Mouse (Mus musculus): Measurements from ENCODE around the gene Sema5b. TPM values are rescaled to one million over a fixed set of nuclear protein-coding genes. Genes with fewer than 3 reads are reported as not detected.
A peak's percentile ranks its signal among the peaks of the same experiment; 100 is the strongest.

The Sema5b gene
- total RNA-seq, 2 experiments from 2014 or later: 13.2 to 17.5 TPM

DNA sequence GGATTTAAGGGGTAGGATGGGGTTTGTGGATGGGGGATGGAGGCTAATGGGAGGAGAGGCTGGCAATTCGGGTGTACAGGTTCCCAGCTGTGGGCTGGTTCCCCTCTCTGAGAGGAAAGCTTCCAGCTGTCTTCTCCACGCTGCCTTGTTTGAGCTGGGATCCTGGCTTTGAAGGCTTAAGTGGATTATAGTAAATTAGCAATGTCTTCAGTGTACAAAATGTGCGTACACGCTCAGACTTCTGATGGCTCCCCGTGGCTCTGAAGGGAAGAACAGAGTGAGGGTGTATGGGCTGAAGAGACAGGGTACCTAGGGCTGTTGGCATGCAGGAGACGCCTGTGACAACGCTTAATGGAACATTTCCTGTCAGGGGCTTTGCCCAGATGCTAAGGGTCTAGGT is 83.0 kb downstream of the Sema5b start:
- no peak for TF ChIP-seq CTCF (IDR thresholded peaks at IDR 0.05)
- Histone ChIP-seq H3K4me3 (no peak overlapping the region), H3K27ac (no peak overlapping the region)
- intact Hi-C loops (cut with DNase I): no loop called here
- DNase-seq (ENCODE audit: extremely low spot score in 1 of 2, low spot score in 2 of 2): no peak

DNA sequence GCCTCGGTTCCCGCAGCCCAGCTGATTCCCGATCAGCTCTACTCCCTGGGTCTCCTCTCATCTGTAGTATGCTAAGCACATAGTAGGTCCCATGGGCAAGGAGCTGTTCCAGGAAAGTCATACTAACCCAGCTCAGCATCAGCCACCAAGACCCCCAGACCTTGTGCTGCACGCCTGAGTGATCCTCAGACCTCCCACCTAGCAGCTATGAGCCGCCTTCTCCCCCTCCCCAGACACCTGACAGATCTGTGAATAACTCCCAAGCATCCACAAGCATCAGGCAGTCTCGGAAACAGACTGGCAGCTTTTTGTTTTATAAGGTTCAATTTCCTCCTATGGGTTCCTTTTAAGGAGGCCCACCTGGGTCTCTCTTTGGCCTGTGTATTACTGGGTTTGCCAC is 83.9 kb downstream of the Sema5b start:
- Histone ChIP-seq H3K27ac (no peak overlapping the region), H3K4me3 (no peak overlapping the region)
- intact Hi-C loops (cut with DNase I): loop anchor here (5.0 kb wide), 2 partner anchors 263 to 308 kb away; partner anchors contain the start of gene Sec22a
- no peak for DNase-seq (ENCODE audit: extremely low spot score in 1 of 2, low spot score in 2 of 2)
- no peak for TF ChIP-seq CTCF (IDR thresholded peaks at IDR 0.05)

DNA sequence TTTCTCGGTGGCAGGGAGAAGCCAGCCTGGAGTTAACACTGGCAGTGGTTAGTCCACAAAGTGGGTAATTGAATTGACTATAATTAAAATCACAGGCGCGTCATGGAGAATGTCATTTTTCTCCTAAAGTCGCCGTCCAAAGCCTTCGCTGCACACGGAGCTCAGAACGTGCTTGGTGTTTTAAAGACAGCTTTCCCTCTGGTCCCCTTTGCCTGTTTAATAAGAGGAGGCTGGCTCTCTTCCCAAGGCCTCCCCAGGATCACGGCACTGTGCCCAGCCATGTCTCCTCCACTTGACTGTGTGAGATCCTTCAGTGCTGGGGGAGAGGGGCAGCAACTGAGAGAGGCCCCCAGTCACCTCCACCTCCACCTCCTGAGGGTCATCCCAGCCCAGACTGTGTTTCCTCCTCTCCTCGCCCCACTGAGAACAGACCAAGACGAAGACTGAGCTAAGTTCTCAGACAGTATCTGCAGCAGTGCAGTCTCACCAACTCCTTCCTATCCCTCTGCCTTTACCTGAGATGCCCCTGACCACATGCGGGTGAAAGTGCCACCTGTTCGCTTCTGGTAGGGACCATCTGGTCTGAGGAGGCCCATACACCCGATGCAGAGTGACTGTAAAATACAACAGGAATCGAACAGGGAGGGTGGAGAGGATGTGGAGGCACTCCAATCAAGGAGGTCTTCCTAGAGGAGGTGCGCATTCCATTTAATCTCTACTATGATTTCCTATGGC is 84.5 kb downstream of the Sema5b start:
- intact Hi-C loops (cut with DNase I): loop anchor here (5.0 kb wide), 2 partner anchors 263 to 308 kb away; partner anchors contain the start of gene Sec22a
- no peak for TF ChIP-seq CTCF (IDR thresholded peaks at IDR 0.05)
- Histone ChIP-seq H3K4me3 (no peak overlapping the region), H3K27ac (no peak overlapping the region)
- no peak for DNase-seq (ENCODE audit: extremely low spot score in 1 of 2, low spot score in 2 of 2)

DNA sequence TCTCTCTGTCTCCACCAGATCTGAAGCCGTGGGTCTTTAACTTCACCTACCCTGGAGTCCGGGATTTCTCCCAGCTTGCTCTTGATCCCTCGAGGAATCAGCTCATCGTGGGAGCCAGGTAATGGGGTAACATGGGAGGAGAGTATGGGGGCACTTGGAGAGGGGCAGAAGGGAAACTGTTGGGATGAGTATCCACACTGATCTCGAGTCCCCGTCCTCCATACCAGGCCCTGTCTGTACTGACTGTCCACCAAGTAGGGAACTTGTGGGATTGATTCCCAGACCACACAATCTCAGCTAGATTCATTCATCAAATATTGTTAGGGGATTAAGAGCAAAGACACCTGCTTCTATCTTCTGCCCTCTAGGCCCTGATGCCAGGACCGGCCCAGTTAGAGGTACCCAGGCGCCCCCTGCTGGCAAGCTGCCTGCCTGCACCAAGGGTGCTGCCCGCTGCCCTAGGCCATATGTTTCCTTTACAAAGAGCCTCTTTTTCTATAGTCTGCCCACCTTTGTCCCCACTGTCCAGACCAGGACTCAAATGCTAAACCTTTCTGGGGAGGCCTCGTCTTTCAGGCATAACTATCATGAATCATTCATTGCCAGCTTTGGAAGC is 87.2 kb downstream of the Sema5b start:
- Histone ChIP-seq H3K4me3 (no peak overlapping the region), H3K27ac (no peak overlapping the region)
- peak; percentile 63 to 84 for DNase-seq (ENCODE audit: extremely low spot score in 1 of 2, low spot score in 2 of 2)
- intact Hi-C loops (cut with DNase I): loop anchor here (1.0 to 5.0 kb wide), 3 partner anchors 88 to 311 kb away; partner anchors contain the start of gene Sec22a
- peak; percentile 95 for TF ChIP-seq CTCF (IDR thresholded peaks at IDR 0.05)

DNA sequence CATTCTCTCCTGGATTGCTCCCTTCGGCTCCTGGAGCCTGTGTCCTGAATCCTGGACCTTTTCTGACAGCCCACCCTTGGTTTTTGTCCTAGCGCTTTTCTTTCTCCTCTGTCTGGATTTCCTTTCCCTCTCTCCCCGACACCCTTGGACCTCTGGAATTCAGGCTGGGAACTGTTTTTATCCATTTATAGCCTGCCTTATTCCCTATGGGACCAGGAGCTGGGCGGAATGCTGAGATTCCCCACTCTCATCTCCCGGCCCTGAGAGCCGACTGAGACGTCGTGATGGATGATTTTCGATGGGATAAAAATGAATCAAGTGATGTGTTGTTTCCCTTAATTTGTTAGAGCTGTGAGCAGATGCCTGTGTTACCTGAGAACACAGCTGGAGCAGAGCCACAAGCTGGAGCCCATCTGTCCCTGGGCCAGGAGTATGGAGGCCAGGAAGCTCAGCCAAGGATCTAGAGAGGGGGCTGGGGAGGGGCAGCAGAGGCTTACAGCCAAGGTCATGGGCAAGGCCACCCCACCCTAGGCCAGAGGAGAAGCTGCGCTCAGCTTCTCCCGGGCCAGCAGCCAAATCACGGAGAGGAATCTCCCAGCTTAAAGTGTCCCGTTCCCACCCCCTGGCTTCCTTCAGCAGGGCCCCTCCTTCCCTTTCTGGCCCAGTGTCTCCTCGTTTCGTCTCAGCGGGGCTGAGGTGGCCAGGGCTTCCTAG is 89.7 kb downstream of the Sema5b start:
- intact Hi-C loops (cut with DNase I): no loop called here
- DNase-seq (ENCODE audit: extremely low spot score in 1 of 2, low spot score in 2 of 2): no peak
- Histone ChIP-seq H3K27ac (no peak overlapping the region), H3K4me3 (no peak overlapping the region)
- TF ChIP-seq CTCF (IDR thresholded peaks at IDR 0.05): no peak

DNA sequence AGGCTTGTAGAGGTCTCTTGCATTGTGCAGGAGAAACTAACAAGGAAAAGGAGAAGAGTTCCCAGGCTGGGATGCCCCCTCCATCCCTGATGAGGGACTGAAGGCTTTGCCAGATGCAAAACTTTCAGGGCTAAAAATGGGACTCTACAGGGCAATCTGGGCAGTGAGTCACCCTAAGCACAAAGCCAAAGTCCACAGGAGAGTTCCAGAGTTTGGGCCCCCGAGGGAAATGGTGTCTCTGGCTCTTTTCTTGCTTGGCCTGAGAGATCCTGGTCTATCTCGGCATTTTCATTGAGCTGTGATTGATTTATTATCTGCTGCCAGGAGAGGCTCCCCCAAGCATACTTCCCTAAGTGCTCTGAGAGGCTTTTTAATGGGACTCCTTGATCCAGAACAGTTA is 92.1 kb downstream of the Sema5b start:
- Histone ChIP-seq H3K4me3 (no peak overlapping the region), H3K27ac (no peak overlapping the region)
- no peak for TF ChIP-seq CTCF (IDR thresholded peaks at IDR 0.05)
- intact Hi-C loops (cut with DNase I): no loop called here
- no peak for DNase-seq (ENCODE audit: extremely low spot score in 1 of 2, low spot score in 2 of 2)

DNA sequence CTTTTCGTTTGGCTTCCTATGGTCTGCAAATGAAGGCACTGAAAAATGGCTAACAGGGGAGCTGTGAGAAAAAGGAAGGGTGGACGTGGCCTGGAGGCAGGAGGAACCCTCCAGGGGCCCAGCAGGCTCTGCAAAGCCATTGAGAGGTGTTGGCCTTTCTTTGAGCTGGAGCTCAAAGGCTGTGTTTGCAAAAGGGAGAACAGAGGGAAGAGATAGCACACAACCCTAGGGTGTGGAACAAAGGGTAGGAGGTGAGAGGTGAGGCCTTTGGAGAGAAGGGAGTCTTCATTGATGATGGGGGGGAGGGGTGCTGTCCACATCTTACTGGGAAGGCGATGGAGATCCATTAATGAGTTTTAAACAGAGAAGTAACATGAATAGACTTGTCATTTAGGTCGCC is 94.0 kb downstream of the Sema5b start:
- intact Hi-C loops (cut with DNase I): no loop called here
- Histone ChIP-seq H3K27ac (no peak overlapping the region), H3K4me3 (no peak overlapping the region)
- no peak for DNase-seq (ENCODE audit: extremely low spot score in 1 of 2, low spot score in 2 of 2)
- TF ChIP-seq CTCF (IDR thresholded peaks at IDR 0.05): no peak

DNA sequence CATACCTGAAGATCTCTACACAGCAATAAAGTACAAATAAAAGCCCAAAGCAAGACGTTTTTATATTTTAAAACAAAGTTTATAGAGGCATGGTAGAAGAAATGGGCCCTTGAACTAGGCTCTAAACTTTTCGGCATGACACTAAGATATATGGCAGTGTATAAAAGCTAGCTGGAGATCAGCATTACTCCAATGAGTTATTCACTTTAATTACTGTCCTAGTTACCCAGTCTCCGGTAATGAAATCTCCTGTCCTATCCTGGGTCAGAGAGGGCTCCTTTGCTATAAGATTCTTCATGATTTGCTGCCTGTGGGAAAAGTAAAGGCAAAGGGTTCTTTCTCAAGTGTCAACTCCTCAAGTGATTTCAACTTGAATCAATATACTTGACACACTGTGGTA is 98.6 kb downstream of the Sema5b start:
- no peak for TF ChIP-seq CTCF (IDR thresholded peaks at IDR 0.05)
- intact Hi-C loops (cut with DNase I): no loop called here
- Histone ChIP-seq H3K27ac (no peak overlapping the region), H3K4me3 (no peak overlapping the region)
- DNase-seq (ENCODE audit: extremely low spot score in 1 of 2, low spot score in 2 of 2): no peak

DNA sequence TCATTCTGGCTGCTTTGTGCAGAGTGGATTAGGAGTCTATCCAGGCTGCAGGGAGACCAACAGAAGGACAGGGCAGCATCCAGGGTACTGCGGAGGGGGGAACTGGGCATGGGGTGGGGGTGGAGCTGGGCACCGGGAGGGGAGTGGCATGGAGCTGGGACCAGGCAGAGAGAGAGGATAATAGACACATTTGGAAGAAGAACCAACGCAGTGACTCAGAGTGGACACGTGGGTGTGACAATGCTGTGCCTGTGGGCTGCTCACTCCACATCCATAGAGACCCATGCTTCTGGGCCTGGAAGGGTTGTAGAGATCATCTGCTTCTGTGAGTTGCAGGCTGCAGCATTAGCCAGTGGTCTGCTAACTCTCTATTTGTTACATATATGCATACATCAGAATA is 107.9 kb downstream of the Sema5b start:
- H3K27ac ChIP-seq: no peak overlapping the region
- no peak for DNase-seq (ENCODE audit: extremely low spot score in 1 of 2, low spot score in 2 of 2)
- H3K4me3 ChIP-seq: no peak overlapping the region
- intact Hi-C loops (cut with DNase I): no loop called here
- no peak for TF ChIP-seq CTCF (IDR thresholded peaks at IDR 0.05)

DNA sequence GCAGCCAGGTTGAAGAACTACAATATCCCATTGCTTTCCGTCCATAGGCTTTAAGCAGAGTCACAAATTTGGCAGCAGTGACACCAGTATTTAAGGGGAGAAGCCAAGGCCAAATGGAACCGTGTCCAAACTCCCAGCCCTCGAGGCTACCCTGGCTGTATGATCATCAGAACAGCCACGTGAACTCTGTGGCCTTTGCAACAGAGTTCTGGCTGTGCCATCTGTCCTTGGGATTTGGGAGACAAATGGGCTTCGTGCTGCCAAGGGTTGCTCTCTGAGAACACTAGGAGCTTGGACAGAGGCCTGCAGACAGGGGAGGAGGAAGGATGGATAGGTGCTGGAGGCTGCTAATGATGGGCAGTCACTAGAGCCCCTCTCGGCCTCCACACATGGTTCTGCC is 111.3 kb downstream of the Sema5b start:
- intact Hi-C loops (cut with DNase I): no loop called here
- Histone ChIP-seq H3K27ac (no peak overlapping the region), H3K4me3 (no peak overlapping the region)
- no peak for DNase-seq (ENCODE audit: extremely low spot score in 1 of 2, low spot score in 2 of 2)
- no peak for TF ChIP-seq CTCF (IDR thresholded peaks at IDR 0.05)

DNA sequence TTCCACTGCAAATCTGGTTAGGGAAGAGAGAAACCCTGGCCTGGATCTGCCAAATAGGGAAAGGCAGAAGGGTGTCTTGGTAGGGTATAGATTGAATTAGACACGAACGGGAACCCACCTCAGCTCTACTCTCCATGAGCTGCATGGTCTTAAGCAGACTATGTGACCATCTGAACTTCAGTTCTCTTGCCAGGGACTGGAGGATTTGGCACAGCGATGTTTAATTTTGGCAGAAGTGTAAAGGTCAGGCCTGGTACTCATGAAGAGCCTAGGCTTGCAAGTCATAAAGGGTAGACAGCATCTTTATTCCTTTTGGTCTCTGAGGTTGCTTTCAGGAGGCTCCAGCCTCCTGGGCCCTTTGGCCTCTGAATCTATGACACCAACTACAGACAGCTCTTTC is 111.8 kb downstream of the Sema5b start:
- no peak for TF ChIP-seq CTCF (IDR thresholded peaks at IDR 0.05)
- H3K27ac ChIP-seq: no peak overlapping the region
- intact Hi-C loops (cut with DNase I): no loop called here
- no peak overlapping the region for H3K4me3 ChIP-seq
- no peak for DNase-seq (ENCODE audit: extremely low spot score in 1 of 2, low spot score in 2 of 2)

DNA sequence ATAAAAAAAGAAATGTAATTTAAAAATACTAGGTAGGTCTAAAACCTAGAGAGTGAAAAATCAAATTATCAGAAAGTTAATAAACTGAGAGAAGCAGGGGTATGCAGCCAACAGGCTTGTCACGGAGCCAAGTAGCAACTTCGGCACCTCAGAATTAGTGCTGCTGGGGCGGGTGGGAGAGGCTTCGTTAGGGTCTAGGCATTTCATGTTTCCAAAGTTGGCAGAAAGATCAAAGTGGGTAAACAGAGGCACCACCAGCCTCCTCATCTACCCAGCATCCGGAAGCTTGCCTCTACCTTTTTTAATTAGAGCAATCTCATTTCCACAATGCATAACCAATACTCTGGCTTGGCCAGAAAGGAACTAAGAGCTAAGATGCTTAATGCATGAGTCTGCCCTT is 113.0 kb downstream of the Sema5b start:
- DNase-seq (ENCODE audit: extremely low spot score in 1 of 2, low spot score in 2 of 2): no peak

More for the DNA sequence above, 113.0 kb downstream of the Sema5b start:
- TF ChIP-seq CTCF (IDR thresholded peaks at IDR 0.05): no peak
- no peak overlapping the region for H3K4me3 ChIP-seq
- H3K27ac ChIP-seq: no peak overlapping the region
- intact Hi-C loops (cut with DNase I): no loop called here

All from left cerebral cortex, adult 2 months (tissue).